Mouse (Mus musculus) retina, postnatal 7 days (tissue): ENCODE measurements around the gene Tubb2b.

ENCODE experiments used
- DNase-seq: peaks from one replicate; pipeline ENCODE4 v3.0.0-alpha.2; 2012; ENCODE audit warnings: low read depth, low spot score

Gene Tubb2b

GRCm38 (mm10) chr13:34136605-34137004 lies 6.3 kb upstream of the Tubb2b start:
- no peak for DNase-seq

GRCm38 (mm10) chr13:34134276-34134675 lies 4.0 kb upstream of the Tubb2b start:
- DNase-seq = no peak

- DNase-seq = no peak
These were observed 3.2 kb upstream of the Tubb2b start for GRCm38 (mm10) chr13:34133326-34134071.

- DNase-seq = no peak
These were observed 2.6 kb upstream of the Tubb2b start for GRCm38 (mm10) chr13:34132875-34133274.

- DNase-seq = no peak
These were observed 2.0 kb upstream of the Tubb2b start for GRCm38 (mm10) chr13:34132299-34132698.

GRCm38 (mm10) chr13:34131708-34132060 lies 1.4 kb upstream of the Tubb2b start:
- DNase-seq = no peak

GRCm38 (mm10) chr13:34131011-34131707 lies 893 bp upstream of the Tubb2b start:
- DNase-seq = no peak

GRCm38 (mm10) chr13:34129485-34130225 lies 611 bp downstream of the Tubb2b start:
- peak; percentile 23 for DNase-seq

- no peak for DNase-seq
These were observed 1.8 kb downstream of the Tubb2b start for GRCm38 (mm10) chr13:34128276-34129114.

GRCm38 (mm10) chr13:34125711-34126110 lies 4.6 kb downstream of the Tubb2b start:
- no peak for DNase-seq

GRCm38 (mm10) chr13:34120536-34120935 lies 9.7 kb downstream of the Tubb2b start:
- DNase-seq = no peak

GRCm38 (mm10) chr13:34119406-34119805 lies 10.9 kb downstream of the Tubb2b start:
- no peak for DNase-seq

GRCm38 (mm10) chr13:34118816-34119215 lies 11.4 kb downstream of the Tubb2b start:
- DNase-seq = no peak

GRCm38 (mm10) chr13:34116508-34116907 lies 13.8 kb downstream of the Tubb2b start:
- DNase-seq = no peak

- DNase-seq = no peak
These were observed 15.6 kb downstream of the Tubb2b start for GRCm38 (mm10) chr13:34114654-34115053.

- DNase-seq = no peak
These were observed 17.2 kb downstream of the Tubb2b start for GRCm38 (mm10) chr13:34113086-34113485.

GRCm38 (mm10) chr13:34112369-34113081 lies 17.7 kb downstream of the Tubb2b start:
- DNase-seq = no peak

GRCm38 (mm10) chr13:34111878-34112277 lies 18.4 kb downstream of the Tubb2b start:
- no peak for DNase-seq

GRCm38 (mm10) chr13:34111019-34111418 lies 19.2 kb downstream of the Tubb2b start:
- no peak for DNase-seq

- no peak for DNase-seq
These were observed 20.6 kb downstream of the Tubb2b start for GRCm38 (mm10) chr13:34109677-34110058.
